Mouse (Mus musculus) lung, embryonic 15.5 days (tissue): ENCODE measurements around the gene Mecr. TPM values are rescaled to one million over a fixed set of nuclear protein-coding genes. Genes with fewer than 3 reads are reported as not detected.

Source experiments
- ATAC-seq: fragments of 200-750 bp; cut with Nextera tagmentation; 2 replicates; pipeline ENCODE4 v1.8.0; 2017; ENCODE audit warnings: moderate number of reproducible peaks, borderline replicate concordance; ENCODE audit not compliant: low FRiP score, low TSS enrichment; ENCODE audit errors: extremely low read depth
- H3K27ac ChIP-seq: fragments of 300-500 bp; sonication (generic); 2 replicates; pipeline ENCODE4 v1.5.1; 2015; ENCODE audit warnings: moderate library complexity, mild to moderate bottlenecking, inconsistent platforms
- H3K27me3 ChIP-seq: fragments of 300-500 bp; sonication (generic); 2 replicates; pipeline ENCODE4 v1.6.1; 2015; ENCODE audit warnings: inconsistent platforms
- H3K36me3 ChIP-seq: fragments of 300-500 bp; sonication (generic); 2 replicates; pipeline ENCODE4 v1.6.1; 2015; ENCODE audit warnings: inconsistent platforms
- H3K4me1 ChIP-seq: fragments of 300-500 bp; sonication (generic); 2 replicates; pipeline ENCODE4 v1.6.1; 2015; ENCODE audit warnings: inconsistent platforms
- H3K4me2 ChIP-seq: fragments of 300-500 bp; sonication (generic); 2 replicates; pipeline ENCODE4 v1.6.1; 2015; ENCODE audit warnings: inconsistent platforms, mild to moderate bottlenecking, moderate library complexity
- H3K4me3 ChIP-seq: fragments of 300-500 bp; sonication (generic); 2 replicates; pipeline ENCODE4 v1.5.1; 2015; ENCODE audit warnings: mild to moderate bottlenecking, inconsistent platforms
- H3K9ac ChIP-seq: fragments of 300-500 bp; sonication (generic); 2 replicates; pipeline ENCODE4 v1.6.1; 2015; ENCODE audit warnings: inconsistent platforms
- H3K9me3 ChIP-seq: fragments of 300-500 bp; sonication (generic); 2 replicates; pipeline ENCODE4 v1.6.1; 2016; ENCODE audit warnings: inconsistent platforms
- WGBS: fragments of 180-500 bp; shearing (Covaris S2); methylation state at CpG from one replicate; pipeline ENCODE4 v1.1.7; 2015; 5-methylcytosine and 5-hydroxymethylcytosine counted together
- polyA plus RNA-seq: library from polyadenylated mRNA; unstranded; fragments of >200 nt; fragmentation: Nextera tagmentation; extraction: Ambion mirVana; gene quantifications from 2 replicates; pipeline ENCODE4 v1.2.1, GENCODE M21; 2015

The Mecr gene
- polyA plus RNA-seq, 1 experiment from 2014 or later = 47.6 TPM

DNA sequence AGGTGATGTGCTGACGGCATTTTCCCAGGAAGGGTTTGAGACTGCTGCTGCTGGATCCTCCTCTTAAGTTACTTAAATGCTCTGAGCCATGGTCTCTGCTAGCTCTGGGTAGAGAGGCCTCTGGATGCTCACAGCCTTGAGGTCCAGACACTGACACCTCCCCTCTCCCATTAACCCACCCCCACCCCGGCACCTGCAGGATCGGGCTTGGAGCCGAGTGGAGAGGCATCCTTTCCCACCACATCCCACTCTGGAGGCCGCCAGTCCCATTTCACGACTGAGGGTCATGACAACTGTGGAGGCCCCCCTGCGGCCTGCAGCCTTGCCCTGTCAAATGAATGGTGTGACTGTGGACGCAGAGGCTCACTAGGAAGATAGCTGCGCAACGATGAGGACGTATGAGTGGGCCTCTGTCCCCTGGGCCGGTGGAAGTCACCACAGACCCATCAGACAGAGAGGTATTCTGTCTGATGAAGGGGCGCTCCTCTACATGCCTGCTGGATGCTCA, 72.6 kb downstream of the Mecr start:
- Histone ChIP-seq H3K4me3 (no peak overlapping the region), H3K27me3 (peaks cover 88% of the 10 kb centered on the region), H3K9me3 (no peaks in the 10 kb centered on the region), H3K4me1 (peaks cover 49% of the 10 kb centered on the region), H3K9ac (no peak overlapping the region), H3K4me2 (peak overlapping the region; percentile 53; the same call in 1 of the 2 replicates), H3K36me3 (no peaks in the 10 kb centered on the region), H3K27ac (no peak overlapping the region)
- WGBS = 25% methylated on average over 13 of the region's 13 CpGs
- ATAC-seq = no peak

DNA sequence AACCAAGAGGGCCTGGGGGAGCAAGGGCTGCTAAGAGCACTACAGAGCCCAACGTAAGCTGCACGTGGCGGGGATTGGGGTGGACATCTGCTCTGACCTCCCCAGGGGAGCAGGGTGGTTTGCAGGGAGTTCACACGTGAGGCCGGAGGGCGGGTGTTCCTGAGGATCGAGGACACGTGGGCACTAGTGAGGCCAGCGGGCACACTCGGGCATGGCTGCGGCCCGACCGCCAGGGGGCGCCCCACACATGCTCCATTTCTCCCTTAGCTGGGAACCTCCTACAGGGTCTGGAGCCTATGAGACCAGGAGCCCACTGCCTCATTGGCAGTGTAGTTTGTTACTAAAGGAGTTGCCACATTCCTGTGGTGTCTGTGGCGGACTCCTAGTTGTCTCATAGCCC, 73.2 kb downstream of the Mecr start:
- 10% methylated on average over 15 of the region's 15 CpGs for WGBS
- H3K9me3 ChIP-seq = no peaks in the 10 kb centered on the region
- H3K4me1 ChIP-seq = peaks cover 51% of the 10 kb centered on the region
- H3K9ac ChIP-seq = no peak overlapping the region
- H3K27ac ChIP-seq = no peak overlapping the region
- H3K27me3 ChIP-seq = peaks cover 93% of the 10 kb centered on the region
- no peak overlapping the region for H3K4me2 ChIP-seq
- no peak for ATAC-seq
- no peaks in the 10 kb centered on the region for H3K36me3 ChIP-seq
- H3K4me3 ChIP-seq = no peak overlapping the region

DNA sequence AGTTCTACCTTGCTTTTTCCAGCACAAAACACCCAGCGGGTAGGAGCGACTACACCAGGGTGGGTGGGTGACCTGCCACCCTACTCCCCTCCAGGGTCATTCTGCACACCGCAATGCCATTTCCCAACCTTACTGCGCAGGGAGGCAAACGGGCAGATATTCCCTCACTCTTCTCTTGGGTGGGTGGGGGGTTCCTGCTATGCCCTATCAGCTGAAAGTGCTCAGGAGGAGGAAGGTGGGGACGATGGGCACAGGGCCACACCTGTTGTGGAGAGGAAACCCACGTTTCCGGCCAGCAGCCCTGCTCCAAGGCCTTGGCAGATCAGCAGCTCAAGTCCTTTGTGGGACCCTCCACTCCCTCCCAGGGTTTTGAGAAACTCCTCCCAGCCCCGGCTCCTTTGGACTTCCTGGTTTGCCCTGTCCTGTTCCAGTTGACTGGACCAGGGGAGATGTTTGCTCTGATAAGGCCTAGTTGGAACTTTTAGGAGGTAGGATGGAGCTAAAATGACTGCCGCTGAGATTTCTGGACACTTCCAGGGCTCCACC, 73.8 kb downstream of the Mecr start:
- WGBS = 64% methylated on average over 10 of the region's 10 CpGs
- no peak overlapping the region for H3K4me3 ChIP-seq
- H3K27ac ChIP-seq = no peak overlapping the region
- peaks cover 94% of the 10 kb centered on the region for H3K27me3 ChIP-seq
- H3K9ac ChIP-seq = no peak overlapping the region
- H3K4me2 ChIP-seq = no peak overlapping the region
- ATAC-seq = no peak
- H3K4me1 ChIP-seq = peaks cover 58% of the 10 kb centered on the region
- no peaks in the 10 kb centered on the region for H3K36me3 ChIP-seq
- H3K9me3 ChIP-seq = no peaks in the 10 kb centered on the region

Other genes with a start within 250 kb of the Mecr start
- 11.7 and 15.9 TPM in 2 replicates for gene Ptpru, start 5.2 kb upstream of the Mecr start, polyA plus RNA-seq
- 117 and 119 TPM in 2 replicates for gene Srsf4, start 30.1 kb downstream of the Mecr start, polyA plus RNA-seq
- gene Tmem200b, start 78.3 kb downstream of the Mecr start, polyA plus RNA-seq = 1.1 and 1.2 TPM in 2 replicates
- gene Gm10300, start 231.2 kb downstream of the Mecr start, polyA plus RNA-seq = 0.06 and 0.09 TPM in 2 replicates
- 62.2 and 65.0 TPM in 2 replicates for gene Epb41, start 231.9 kb downstream of the Mecr start, polyA plus RNA-seq